Mouse (Mus musculus) embryonic facial prominence, embryonic 15.5 days (tissue): ENCODE results near the gene Arntl. TPM values are rescaled to one million over a fixed set of nuclear protein-coding genes. Genes with fewer than 3 reads are reported as not detected.

Source experiments
- ATAC-seq: fragments of 200-750 bp; cut with Nextera tagmentation; 2 replicates; pipeline ENCODE4 v1.8.0; 2017; ENCODE audit warnings: low read depth, moderate TSS enrichment; ENCODE audit not compliant: insufficient number of reproducible peaks, low FRiP score, low TSS enrichment
- H3K27ac ChIP-seq: fragments of 300-500 bp; sonication (generic); replicated peaks from 2 replicates; pipeline ENCODE4 v1.5.1; 2015; ENCODE audit warnings: mild to moderate bottlenecking, inconsistent platforms
- H3K27me3 ChIP-seq: fragments of 300-500 bp; sonication (generic); 2 replicates; pipeline ENCODE4 v1.6.1; 2015; ENCODE audit warnings: inconsistent platforms
- H3K36me3 ChIP-seq: fragments of 300-500 bp; sonication (generic); 2 replicates; pipeline ENCODE4 v1.6.1; 2015; ENCODE audit warnings: mild to moderate bottlenecking, inconsistent platforms
- H3K4me1 ChIP-seq: fragments of 300-500 bp; sonication (generic); 2 replicates; pipeline ENCODE4 v1.6.1; 2015; ENCODE audit warnings: inconsistent platforms
- H3K4me2 ChIP-seq: fragments of 300-500 bp; sonication (generic); replicated peaks from 2 replicates; pipeline ENCODE4 v1.6.1; 2015; ENCODE audit warnings: mild to moderate bottlenecking, inconsistent platforms
- H3K4me3 ChIP-seq: fragments of 300-500 bp; sonication (generic); replicated peaks from 2 replicates; pipeline ENCODE4 v1.5.1; 2015; ENCODE audit warnings: mild to moderate bottlenecking, inconsistent platforms
- H3K9ac ChIP-seq: fragments of 300-500 bp; sonication (generic); 2 replicates; pipeline ENCODE4 v1.6.1; 2015; ENCODE audit warnings: inconsistent platforms
- H3K9me3 ChIP-seq: fragments of 300-500 bp; sonication (generic); replicated peaks from 2 replicates; pipeline ENCODE4 v1.6.1; 2016; ENCODE audit warnings: inconsistent platforms
- WGBS: fragments of 180-500 bp; shearing (Covaris S2); methylation state at CpG from one replicate; pipeline ENCODE4 v1.1.7; 2015; 5-methylcytosine and 5-hydroxymethylcytosine counted together
- polyA plus RNA-seq: library from polyadenylated mRNA; unstranded; fragments of >200 nt; fragmentation: Nextera tagmentation; extraction: Ambion mirVana; gene quantifications from 2 replicates; pipeline ENCODE4 v1.2.1, GENCODE M21; 2015

Arntl gene
- polyA plus RNA-seq, 1 experiment from 2014 or later = 10.3 TPM

GRCm38 (mm10) chr7:113210441-113210840, 3.2 kb downstream of the Arntl start:
- Histone ChIP-seq H3K4me2 (no peak overlapping the region), H3K4me3 (no peak overlapping the region), H3K27ac (no peak overlapping the region), H3K27me3 (peaks cover 44% of the 10 kb centered on the region), H3K4me1 (peaks cover 19% of the 10 kb centered on the region), H3K9me3 (no peaks in the 10 kb centered on the region), H3K36me3 (no peaks in the 10 kb centered on the region), H3K9ac (no peak overlapping the region)
- 42% methylated on average over 4 of the region's 4 CpGs for WGBS
- no peak for ATAC-seq

- WGBS = 44% methylated on average over 6 of the region's 6 CpGs
- H3K4me1 ChIP-seq = peaks cover 5% of the 10 kb centered on the region; the same call in 1 of the 2 replicates
- no peak overlapping the region for H3K4me2 ChIP-seq
- no peak overlapping the region for H3K27ac ChIP-seq
- no peaks in the 10 kb centered on the region for H3K9me3 ChIP-seq
- ATAC-seq = no peak
- H3K27me3 ChIP-seq = peaks cover 21% of the 10 kb centered on the region
- no peak overlapping the region for H3K9ac ChIP-seq
- H3K4me3 ChIP-seq = no peak overlapping the region
- no peaks in the 10 kb centered on the region for H3K36me3 ChIP-seq
These were observed 7.2 kb downstream of the Arntl start for GRCm38 (mm10) chr7:113214245-113215169.

- ATAC-seq = no peak
These were observed 8.9 kb downstream of the Arntl start for GRCm38 (mm10) chr7:113216152-113216551.

GRCm38 (mm10) chr7:113219416-113219815, 12.2 kb downstream of the Arntl start:
- H3K36me3 ChIP-seq = no peaks in the 10 kb centered on the region
- H3K27me3 ChIP-seq = no peaks in the 10 kb centered on the region
- no peak overlapping the region for H3K4me2 ChIP-seq
- ATAC-seq = no peak
- no peak overlapping the region for H3K27ac ChIP-seq
- H3K4me1 ChIP-seq = peaks cover 5% of the 10 kb centered on the region; the same call in 1 of the 2 replicates
- 65% methylated on average over 13 of the region's 13 CpGs for WGBS
- H3K4me3 ChIP-seq = no peak overlapping the region
- H3K9ac ChIP-seq = no peak overlapping the region
- no peaks in the 10 kb centered on the region for H3K9me3 ChIP-seq

More at GRCm38 (mm10) chr7:113216152-113216551, 8.9 kb downstream of the Arntl start:
- Histone ChIP-seq H3K9me3 (no peaks in the 10 kb centered on the region), H3K4me3 (no peak overlapping the region), H3K9ac (no peak overlapping the region), H3K27ac (no peak overlapping the region), H3K36me3 (no peaks in the 10 kb centered on the region), H3K27me3 (peaks cover 4% of the 10 kb centered on the region; the same call in 1 of the 2 replicates), H3K4me2 (no peak overlapping the region), H3K4me1 (peaks cover 5% of the 10 kb centered on the region; the same call in 1 of the 2 replicates)
- 37% methylated on average over 8 of the region's 8 CpGs for whole genome bisulfite sequencing

GRCm38 (mm10) chr7:113219864-113220263, 12.6 kb downstream of the Arntl start:
- Histone ChIP-seq H3K27me3 (no peaks in the 10 kb centered on the region), H3K9me3 (no peaks in the 10 kb centered on the region), H3K27ac (no peak overlapping the region), H3K4me2 (no peak overlapping the region), H3K9ac (no peak overlapping the region), H3K36me3 (no peaks in the 10 kb centered on the region), H3K4me1 (peaks cover 2% of the 10 kb centered on the region; the same call in 1 of the 2 replicates), H3K4me3 (no peak overlapping the region)
- ATAC-seq = no peak
- WGBS = 78% methylated on average over 3 of the region's 3 CpGs

GRCm38 (mm10) chr7:113220691-113221238, 13.5 kb downstream of the Arntl start:
- H3K9ac ChIP-seq = no peak overlapping the region
- no peaks in the 10 kb centered on the region for H3K27me3 ChIP-seq
- no peak overlapping the region for H3K4me2 ChIP-seq
- no peaks in the 10 kb centered on the region for H3K4me1 ChIP-seq
- H3K36me3 ChIP-seq = no peaks in the 10 kb centered on the region
- H3K27ac ChIP-seq = no peak overlapping the region
- 77% methylated on average over 6 of the region's 6 CpGs for WGBS
- no peak overlapping the region for H3K4me3 ChIP-seq
- ATAC-seq = no peak
- H3K9me3 ChIP-seq = no peaks in the 10 kb centered on the region

- H3K36me3 ChIP-seq = no peaks in the 10 kb centered on the region
- no peak overlapping the region for H3K9ac ChIP-seq
- no peak overlapping the region for H3K27ac ChIP-seq
- no peaks in the 10 kb centered on the region for H3K27me3 ChIP-seq
- no peak for ATAC-seq
- no peaks in the 10 kb centered on the region for H3K9me3 ChIP-seq
- 85% methylated on average over 5 of the region's 5 CpGs for whole genome bisulfite sequencing
- H3K4me2 ChIP-seq = no peak overlapping the region
- H3K4me3 ChIP-seq = no peak overlapping the region
- no peaks in the 10 kb centered on the region for H3K4me1 ChIP-seq
These were observed 15.6 kb downstream of the Arntl start for GRCm38 (mm10) chr7:113222821-113223220.

- Histone ChIP-seq H3K4me1 (no peaks in the 10 kb centered on the region), H3K36me3 (no peaks in the 10 kb centered on the region), H3K27me3 (no peaks in the 10 kb centered on the region), H3K9ac (no peak overlapping the region), H3K4me2 (no peak overlapping the region), H3K4me3 (no peak overlapping the region), H3K27ac (no peak overlapping the region), H3K9me3 (no peaks in the 10 kb centered on the region)
- ATAC-seq = no peak
- WGBS = 79% methylated on average over 1 of the region's 1 CpGs
These were observed 17.4 kb downstream of the Arntl start for GRCm38 (mm10) chr7:113224620-113225019.

- Histone ChIP-seq H3K9me3 (no peaks in the 10 kb centered on the region), H3K9ac (no peak overlapping the region), H3K36me3 (no peaks in the 10 kb centered on the region), H3K4me2 (no peak overlapping the region), H3K27me3 (no peaks in the 10 kb centered on the region), H3K4me3 (no peak overlapping the region), H3K4me1 (no peaks in the 10 kb centered on the region), H3K27ac (no peak overlapping the region)
- ATAC-seq = no peak
- 67% methylated on average over 6 of the region's 6 CpGs for WGBS
These were observed 21.2 kb downstream of the Arntl start for GRCm38 (mm10) chr7:113228498-113228897.

GRCm38 (mm10) chr7:113236135-113236534, 28.9 kb downstream of the Arntl start:
- Histone ChIP-seq H3K27me3 (no peaks in the 10 kb centered on the region), H3K4me3 (no peak overlapping the region), H3K36me3 (no peaks in the 10 kb centered on the region), H3K9me3 (no peaks in the 10 kb centered on the region), H3K27ac (no peak overlapping the region), H3K4me1 (peaks cover 6% of the 10 kb centered on the region), H3K9ac (no peak overlapping the region), H3K4me2 (no peak overlapping the region)
- 66% methylated on average over 8 of the region's 8 CpGs for whole genome bisulfite sequencing
- no peak for ATAC-seq

GRCm38 (mm10) chr7:113238365-113238764, 31.1 kb downstream of the Arntl start:
- Histone ChIP-seq H3K4me3 (no peak overlapping the region), H3K9ac (no peak overlapping the region), H3K36me3 (no peaks in the 10 kb centered on the region), H3K4me2 (no peak overlapping the region), H3K9me3 (no peaks in the 10 kb centered on the region), H3K27ac (no peak overlapping the region), H3K27me3 (no peaks in the 10 kb centered on the region), H3K4me1 (peaks cover 10% of the 10 kb centered on the region)
- WGBS = 72% methylated on average over 6 of the region's 6 CpGs
- no peak for ATAC-seq
